Mouse (Mus musculus) v-Abl transformed pro-B cells (cell line): ENCODE measurements around the gene Ttyh2.

Experiments
- in situ Hi-C, 2 experiments: fragments of 400-800 bp; cut with MboI; formaldehyde crosslinking; loops; one replicate each; pipeline ENCODE4 v1.15.1; 2025; ENCODE audit not compliant: unreplicated experiment in 2 of 2

Ttyh2 gene

GRCm38 (mm10) chr11:114675341-114675825 lies at the start of gene Ttyh2:
Gene Ttyh2 (plus strand): TSS chr11:114675431.
- in situ Hi-C loops, result loop anchor here (10.0 to 25.0 kb wide), 2 partner anchors 199 to 387 kb away; partner anchors contain the start of gene Cd300e (in 1 of the 2)

DNA sequence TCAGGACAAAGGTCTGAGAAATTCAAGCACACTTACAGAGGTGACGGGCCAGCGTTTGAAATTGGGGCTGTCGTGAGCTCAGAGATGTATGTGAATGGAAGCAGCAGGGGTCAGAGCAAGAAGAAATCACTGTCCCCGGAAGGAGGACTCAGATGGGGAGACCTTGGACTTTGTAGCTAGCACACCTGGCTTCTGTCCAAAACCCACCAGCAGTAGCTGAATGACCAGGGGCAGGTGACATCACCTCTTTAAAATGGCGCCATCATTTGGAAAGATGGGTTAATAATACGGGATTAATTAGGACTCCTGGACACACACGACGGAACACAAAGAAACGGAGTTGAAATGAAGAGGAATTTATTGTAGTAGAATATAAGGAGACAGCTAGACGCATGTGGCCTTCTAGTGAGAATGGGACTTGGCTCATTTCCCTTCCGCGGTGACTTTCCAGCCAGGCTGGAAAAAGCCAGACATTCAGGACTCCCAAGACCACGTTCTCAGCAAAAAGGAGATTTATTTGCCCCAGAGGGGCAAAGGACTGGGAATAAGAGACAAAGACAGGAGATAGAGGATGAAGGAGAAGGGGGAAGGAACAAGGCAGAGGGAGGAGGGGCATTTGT lies 49.0 kb upstream of the Ttyh2 start:
- in situ Hi-C loops, result no loop called here

- in situ Hi-C loops, result no loop called here
Measured at GRCm38 (mm10) chr11:114627036-114627435, 48.2 kb upstream of the Ttyh2 start.

GRCm38 (mm10) chr11:114628032-114628431 lies 47.2 kb upstream of the Ttyh2 start:
- in situ Hi-C loops, result no loop called here

- in situ Hi-C loops, result loop anchor here (5.0 to 10.0 kb wide), 4 partner anchors 925 to 1455 kb away; no protein-coding TSS in a partner anchor
Measured at GRCm38 (mm10) chr11:114630044-114630443, 45.2 kb upstream of the Ttyh2 start.

DNA sequence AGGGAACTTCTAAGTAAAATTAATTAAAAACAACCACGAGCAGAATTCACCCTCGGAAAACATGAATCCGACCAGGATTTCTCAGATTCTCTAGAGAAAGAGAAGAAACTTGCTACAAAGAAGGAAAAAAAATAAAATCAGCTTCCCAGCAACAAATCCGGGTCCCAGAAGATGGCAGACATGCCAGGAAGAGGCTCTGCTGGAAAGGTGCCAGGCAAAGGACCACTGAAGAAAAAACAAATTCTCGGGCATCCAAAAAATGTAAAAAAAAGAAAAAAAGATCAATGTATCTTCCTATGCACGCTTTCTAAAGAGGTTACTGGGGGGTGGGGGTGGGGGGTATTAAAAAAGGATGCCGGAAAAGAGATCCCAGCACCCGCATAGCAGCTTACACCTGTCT lies 43.0 kb upstream of the Ttyh2 start:
- in situ Hi-C loops, result loop anchor here (5.0 to 10.0 kb wide), 4 partner anchors 927 to 1457 kb away; no protein-coding TSS in a partner anchor

DNA sequence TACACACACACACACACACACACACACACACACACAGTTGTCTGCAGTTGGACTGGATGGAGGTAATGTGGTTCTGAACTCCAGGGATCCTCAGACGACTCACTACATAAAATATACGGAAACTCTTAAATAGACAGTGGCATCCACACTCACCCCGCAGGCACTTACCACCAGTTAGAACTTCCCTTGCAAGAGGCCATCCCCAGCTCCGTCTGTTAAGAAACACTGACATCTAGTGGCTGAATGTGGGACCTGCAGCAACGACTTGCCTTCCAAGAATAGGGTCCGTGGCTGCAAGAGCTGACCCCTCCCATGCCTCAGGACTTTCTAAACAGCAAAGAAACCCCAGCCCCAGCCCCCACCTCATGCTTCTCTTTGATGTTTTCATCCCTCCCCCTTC lies 38.9 kb upstream of the Ttyh2 start:
- in situ Hi-C loops, result loop anchor here (10.0 kb wide), 2 partner anchors 931 to 1461 kb away; no protein-coding TSS in a partner anchor

DNA sequence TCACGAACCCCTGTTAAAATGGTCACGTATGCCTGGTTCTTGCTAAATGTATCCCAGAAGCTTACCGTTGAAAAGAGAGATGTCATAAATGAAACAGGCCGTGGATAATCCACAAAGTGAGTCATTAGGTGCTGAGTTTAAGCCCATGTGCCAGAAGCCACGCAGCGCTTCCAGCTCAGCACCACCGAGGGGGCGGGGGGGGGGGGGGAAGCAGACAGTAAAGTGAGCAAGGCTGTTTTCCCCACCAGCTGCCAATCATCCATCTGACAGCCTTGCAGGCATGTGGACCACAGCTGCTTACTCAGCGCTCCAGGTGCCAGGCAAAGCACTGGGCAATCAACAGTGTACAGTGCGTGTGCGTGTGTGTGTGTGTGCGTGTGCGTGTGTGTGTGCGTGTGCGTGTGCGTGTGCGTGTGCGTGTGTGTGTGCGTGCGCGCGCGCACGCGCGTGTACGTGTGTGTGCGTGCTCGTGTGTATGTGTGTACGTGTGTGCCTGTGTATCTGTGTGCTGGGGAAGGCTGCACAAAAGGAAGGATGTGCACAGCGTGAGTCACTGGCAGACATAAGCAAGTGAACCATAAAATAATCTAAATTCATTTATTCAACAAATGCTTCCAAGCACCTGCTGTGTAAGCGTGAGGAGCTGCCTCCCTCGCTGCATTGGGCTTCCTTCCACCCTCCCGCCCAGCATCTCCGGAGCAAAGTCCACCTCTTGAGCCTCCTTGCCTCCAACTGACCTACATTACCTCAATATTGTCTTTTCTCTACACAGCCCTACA lies 38.3 kb upstream of the Ttyh2 start:
- in situ Hi-C loops, result loop anchor here (10.0 kb wide), 2 partner anchors 932 to 1462 kb away; no protein-coding TSS in a partner anchor

GRCm38 (mm10) chr11:114638647-114639290 lies 36.5 kb upstream of the Ttyh2 start:
- in situ Hi-C loops, result loop anchor here (10.0 kb wide), 2 partner anchors 934 to 1464 kb away; no protein-coding TSS in a partner anchor

- in situ Hi-C loops, result loop anchor here (10.0 kb wide), 2 partner anchors 935 to 1465 kb away; no protein-coding TSS in a partner anchor
Measured at GRCm38 (mm10) chr11:114639681-114640103, 35.5 kb upstream of the Ttyh2 start.

- in situ Hi-C loops, result no loop called here
Measured at GRCm38 (mm10) chr11:114640658-114641057, 34.6 kb upstream of the Ttyh2 start.

DNA sequence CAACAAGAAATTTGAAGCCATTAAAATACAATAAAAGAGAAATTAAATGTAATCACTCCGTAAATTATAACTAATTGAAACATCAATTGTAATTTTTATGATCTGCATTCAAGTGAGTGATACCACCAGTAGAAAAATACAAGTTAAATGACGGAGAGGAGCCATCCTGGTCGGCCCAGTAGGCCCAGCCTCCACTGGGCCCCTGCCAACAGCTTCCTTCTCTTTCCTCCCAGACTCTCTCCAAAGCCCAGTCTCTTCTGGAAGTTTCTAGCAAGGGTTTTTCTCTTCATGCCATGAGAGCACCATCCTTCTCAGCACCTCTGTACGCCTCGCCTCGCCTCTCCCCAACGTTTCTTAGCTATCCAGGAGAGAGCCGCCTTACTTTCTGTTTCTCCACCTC lies 34.1 kb upstream of the Ttyh2 start:
- in situ Hi-C loops, result no loop called here

GRCm38 (mm10) chr11:114642184-114642583 lies 33.0 kb upstream of the Ttyh2 start:
- in situ Hi-C loops, result no loop called here

GRCm38 (mm10) chr11:114642926-114643325 lies 32.3 kb upstream of the Ttyh2 start:
- in situ Hi-C loops, result no loop called here

DNA sequence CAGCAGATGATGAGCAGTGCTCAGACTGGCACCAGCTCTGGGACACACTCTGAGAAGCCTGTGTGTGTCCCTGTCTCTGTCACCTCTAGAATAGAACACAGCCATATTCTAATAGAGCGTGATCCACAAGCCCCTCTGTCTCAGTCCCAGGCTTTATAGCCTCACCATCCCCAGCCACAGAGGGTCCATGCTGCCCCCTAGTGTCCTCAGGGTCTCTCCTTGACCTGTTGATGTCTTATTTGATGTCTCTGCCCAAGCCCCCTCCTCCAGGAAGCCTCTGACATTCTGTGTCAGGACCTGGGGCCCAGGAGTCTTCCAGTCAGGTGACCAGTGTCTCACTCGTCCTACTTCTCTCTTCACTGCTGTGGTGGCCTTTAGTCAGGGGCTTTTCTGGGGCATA lies 31.1 kb upstream of the Ttyh2 start:
- in situ Hi-C loops, result no loop called here

- in situ Hi-C loops, result no loop called here
Measured at GRCm38 (mm10) chr11:114649510-114649909, 25.7 kb upstream of the Ttyh2 start.

DNA sequence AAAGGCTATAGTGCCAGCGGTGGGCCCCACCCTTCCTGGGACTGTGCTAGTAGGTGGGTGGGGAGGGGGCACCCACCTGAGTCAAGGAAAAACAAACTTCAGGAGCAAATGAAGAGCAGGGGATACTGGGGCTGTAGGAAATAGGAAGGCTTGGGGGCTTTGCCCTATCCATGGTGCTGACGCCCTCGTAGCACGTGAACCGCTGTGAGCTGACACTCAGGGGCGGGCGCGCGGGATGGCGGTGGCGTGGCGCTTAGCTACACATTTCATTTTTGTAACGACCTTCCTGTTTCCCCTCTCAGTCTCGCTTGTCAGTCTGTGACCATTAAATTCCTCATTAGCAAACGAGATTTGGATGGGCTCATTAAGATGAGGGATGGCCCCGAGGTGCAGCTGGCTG lies 22.7 kb upstream of the Ttyh2 start:
- in situ Hi-C loops, result no loop called here

- in situ Hi-C loops, result no loop called here
Measured at GRCm38 (mm10) chr11:114653664-114654063, 21.6 kb upstream of the Ttyh2 start.

- in situ Hi-C loops, result no loop called here
Measured at GRCm38 (mm10) chr11:114654552-114654951, 20.7 kb upstream of the Ttyh2 start.

DNA sequence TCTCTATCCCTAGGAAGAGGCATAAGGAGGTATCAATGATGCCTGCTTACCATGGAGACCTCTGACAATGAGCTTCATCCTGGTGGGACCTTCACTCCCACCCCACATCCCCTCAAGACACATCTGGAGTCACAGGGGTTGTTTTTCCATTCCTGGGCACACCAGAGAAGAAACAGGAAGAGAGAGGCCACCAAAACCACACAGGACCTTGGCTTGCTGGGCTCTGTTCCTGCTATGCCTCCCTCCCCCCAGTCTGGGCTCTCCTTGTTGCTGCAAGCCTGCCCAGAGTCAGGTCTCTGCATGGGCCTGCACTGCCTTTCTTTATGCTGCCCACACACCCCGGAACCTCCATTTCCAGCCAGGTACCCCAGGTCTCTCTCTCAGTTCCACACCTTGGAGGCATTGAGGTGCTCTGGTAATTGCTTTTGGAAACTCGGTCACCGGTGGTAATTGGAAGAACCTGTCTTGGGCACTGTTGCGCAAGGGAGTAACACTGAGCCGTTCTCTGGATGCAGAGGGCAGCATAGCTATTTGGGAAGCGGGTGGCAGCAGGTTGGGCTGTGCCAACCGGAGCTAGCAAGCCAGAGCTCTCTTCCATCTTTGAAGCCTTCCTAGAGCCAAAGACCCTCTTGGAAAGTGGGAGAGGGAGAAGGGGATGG lies 19.8 kb upstream of the Ttyh2 start:
- in situ Hi-C loops, result no loop called here
